Mouse (Mus musculus) adrenal gland, postnatal 14 days (tissue): ENCODE data around the gene Appl2. TPM values are rescaled to one million over a fixed set of nuclear protein-coding genes. Genes with fewer than 3 reads are reported as not detected.
A peak's percentile ranks its signal among the peaks of the same experiment; 100 is the strongest.

Experiments
- DNase-seq: peaks from one replicate; pipeline ENCODE4 v3.0.0; 2021; ENCODE audit warnings: mixed read lengths
- total RNA-seq: library from RNA; stranded (reverse); gene quantifications from 2 replicates; pipeline ENCODE4 v1.2.3, GENCODE M21; 2021

The Appl2 gene
- total RNA-seq, 1 experiment from 2014 or later, result 81.7 TPM

GRCm38 (mm10) chr10:83631775-83632174 lies 16.8 kb downstream of the Appl2 start:
- DNase-seq, result no peak

- peak; percentile 50 for DNase-seq
Measured at GRCm38 (mm10) chr10:83630899-83631298, 17.6 kb downstream of the Appl2 start.

DNA sequence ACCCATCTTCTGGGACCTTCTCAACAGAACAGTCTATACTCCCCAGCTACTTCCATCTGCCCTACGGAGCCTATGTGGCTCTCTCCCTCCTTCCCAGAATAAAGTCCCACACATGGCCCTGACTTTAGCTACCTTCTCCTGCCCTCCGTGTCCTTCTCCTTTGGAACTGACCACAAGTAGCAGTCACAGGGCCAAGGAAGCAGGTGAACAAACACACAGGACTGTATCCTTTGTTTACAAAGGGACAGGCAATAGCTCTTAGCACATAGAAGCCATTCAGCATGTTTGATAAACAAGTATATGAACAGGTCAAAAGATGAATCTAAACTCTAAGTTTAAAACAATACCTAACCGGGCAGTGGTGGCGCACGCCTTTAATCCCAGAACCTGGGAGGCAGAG lies 18.7 kb downstream of the Appl2 start:
- DNase-seq, result no peak

DNA sequence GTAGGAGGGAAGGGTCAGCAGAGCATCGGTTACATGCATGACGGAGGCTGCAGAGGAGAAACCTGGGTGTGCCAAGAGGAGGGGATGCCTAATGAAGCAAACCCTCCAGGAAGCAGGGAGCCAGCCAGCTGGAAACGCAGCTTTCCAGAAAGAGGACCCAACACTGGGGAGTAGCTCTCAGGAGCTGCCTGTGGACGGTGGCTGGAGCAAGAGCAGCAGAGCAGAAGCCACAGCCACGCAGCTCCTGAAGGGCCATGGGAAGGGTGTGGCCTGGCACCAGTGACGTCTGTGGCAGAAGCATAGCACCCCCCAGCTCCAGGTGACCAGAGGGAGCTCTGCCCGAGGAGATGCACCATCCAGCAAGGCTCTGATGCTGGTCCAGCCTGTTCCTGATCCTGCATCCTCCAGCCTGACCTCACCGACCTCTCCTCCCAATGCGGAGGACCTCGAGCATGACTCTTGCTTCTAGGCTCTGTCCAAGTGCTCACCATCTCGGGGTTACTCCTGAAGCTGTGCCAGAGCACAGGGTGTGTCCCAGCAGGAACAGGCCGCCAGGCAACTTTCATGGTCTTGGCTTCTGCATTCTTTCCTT lies 19.3 kb downstream of the Appl2 start:
- no peak for DNase-seq

- DNase-seq, result no peak
Measured at GRCm38 (mm10) chr10:83628241-83628640, 20.3 kb downstream of the Appl2 start.

DNA sequence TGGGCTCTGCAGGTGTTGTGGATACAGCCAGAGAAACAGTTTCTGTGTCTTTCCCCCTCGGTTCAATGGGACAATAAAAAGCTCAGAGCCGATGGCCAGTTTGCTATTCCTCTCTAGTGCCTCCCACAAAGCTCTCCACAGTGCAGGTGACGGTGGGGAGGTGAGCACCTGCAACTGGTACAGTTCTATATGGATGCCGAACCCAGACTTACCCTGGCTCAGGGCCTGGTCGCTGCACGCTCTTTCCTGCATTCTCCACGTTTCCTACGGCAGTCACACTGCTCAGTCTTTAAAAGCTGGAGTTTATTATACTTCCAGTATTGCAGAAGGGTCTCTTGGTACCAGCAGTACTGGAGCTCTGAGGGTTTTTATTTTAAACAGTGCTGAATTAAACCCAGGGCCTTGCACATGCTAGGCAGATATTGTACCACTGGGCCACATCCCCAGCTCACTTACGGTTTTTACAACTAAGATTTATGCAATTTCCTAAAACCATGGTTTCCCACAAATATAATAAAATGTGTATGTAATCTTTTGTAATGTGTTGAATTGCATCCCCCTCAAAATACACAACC lies 21.3 kb downstream of the Appl2 start:
- DNase-seq, result no peak

- DNase-seq, result no peak
Measured at GRCm38 (mm10) chr10:83624841-83625240, 23.7 kb downstream of the Appl2 start.

- no peak for DNase-seq
Measured at GRCm38 (mm10) chr10:83624065-83624464, 24.5 kb downstream of the Appl2 start.

DNA sequence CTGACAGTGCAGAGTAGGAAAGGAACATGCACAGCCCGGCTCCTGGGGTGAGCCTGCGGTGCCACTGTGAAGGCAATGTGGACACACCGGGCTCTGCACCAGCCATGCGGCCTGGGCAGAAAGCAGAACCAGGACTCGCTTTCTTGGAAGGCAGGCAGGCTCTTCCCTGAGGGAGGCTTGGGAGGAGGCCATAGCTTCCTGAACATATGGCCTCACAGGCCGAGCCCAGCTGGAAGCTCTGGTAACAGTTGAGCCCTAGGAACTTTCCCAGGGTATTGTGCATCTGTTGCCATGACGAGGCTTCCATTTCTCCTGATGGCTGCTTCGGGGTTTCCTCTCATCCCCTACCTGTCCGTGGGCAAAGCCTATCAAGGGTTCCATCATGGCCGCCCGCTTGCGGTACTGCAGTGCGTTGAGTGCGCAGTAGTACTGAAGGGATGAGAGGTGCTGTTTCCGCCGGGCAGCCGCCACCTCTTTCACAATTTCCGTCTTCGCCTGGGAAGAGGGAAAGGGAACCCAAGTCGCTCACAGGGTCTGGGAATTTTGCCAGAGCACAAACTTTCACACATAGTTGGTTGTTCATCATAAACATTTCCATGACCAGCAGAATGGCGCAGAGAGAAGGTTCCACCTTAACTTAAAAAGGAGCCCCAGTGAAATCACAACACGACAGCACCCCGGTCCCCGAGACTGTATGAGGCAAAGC lies 28.0 kb downstream of the Appl2 start:
- DNase-seq, result peak; percentile 0

DNA sequence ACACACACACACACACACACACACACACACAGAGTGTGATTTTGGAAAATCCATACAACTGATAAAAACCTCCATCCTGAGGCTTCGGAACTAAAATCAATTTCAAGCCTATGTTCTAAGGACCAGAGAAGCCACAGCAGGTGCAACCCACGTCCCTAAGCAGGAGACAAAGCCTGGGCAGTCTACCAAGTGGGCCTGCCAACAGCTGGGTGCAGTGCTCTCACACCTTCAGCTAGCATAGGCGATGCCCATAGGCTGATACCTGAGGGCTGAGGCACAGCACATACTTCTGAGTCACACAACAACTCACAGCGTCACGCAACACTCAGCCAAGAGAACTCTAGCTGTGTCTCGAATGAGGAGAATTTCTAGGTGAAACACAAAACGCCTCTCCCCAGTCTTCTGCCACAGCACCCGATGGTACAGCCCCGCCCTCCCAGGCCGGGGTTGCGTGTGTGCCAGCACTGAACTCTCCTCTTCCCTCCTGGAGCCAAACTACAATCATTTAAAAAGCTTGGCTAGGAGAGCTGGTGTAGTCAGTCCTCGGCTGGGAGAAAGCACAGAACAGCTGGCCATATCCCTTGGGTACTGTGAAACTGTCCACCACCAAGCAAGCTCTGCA lies 29.6 kb downstream of the Appl2 start:
- DNase-seq, result peak; percentile 4

DNA sequence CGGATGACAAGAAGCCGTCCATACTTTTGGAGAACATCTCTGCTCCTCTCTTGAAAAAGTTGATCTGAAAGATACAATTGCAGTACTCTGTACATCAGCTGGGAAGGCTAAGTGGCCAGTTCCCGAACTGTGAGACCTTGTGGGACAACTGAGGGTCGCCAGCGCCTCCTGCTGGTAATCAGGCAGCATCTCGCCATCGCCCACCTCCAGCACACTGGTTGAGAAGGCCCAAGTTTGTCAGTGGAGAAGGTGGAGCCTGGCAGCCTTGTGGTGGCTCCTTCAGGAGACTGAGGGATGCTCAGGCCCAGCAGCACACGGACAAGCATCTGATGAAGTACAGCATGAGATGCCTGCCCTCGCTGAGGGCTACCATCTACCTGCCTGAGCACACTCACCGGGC lies 31.2 kb downstream of the Appl2 start:
- DNase-seq, result peak; percentile 65

DNA sequence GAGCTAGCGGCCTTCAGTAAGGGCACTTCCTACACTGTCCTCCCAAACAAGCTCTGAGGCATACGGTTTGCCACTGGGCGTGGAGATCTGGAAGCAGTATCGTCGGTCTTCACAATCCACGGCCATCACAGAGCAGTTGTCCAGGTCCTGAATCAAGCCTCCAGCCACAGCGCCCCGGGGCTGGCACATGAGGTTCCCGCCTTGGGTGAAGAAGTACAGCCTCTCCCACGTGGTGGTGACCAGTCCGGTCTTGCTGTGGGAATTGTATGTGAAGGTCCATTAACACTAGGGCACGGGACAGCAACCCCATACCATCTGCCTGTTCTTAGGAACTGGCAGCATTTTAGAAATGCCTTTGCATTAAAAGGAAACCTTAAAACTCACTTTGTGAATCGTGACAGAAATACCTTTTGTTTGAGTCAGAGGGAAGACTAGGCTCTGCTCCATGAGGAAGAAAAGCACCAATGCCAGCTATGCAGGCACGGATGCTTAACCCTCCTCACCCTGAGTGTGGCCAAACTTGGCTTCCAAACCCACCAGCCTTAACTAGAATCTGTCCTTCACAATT lies 35.8 kb downstream of the Appl2 start:
- DNase-seq, result peak; percentile 2

DNA sequence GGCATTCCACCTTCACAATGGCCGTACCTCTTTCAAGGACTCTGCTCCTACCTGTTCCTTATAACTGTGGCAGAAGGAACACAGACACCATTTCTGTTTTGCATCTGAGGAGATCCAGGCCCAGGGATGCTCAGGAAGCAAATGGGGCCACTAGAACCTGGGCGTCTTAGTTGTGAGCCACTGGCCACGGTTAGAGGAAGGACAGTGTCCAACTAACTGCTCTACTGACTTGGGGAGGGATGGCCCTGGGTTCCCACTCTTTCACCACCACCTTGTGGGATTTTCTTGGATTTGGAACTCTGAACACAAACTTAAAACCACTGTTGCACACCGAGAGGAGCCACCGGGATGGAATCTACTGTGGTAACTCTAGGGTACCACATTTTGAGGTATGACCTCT lies 36.7 kb downstream of the Appl2 start:
- DNase-seq, result peak; percentile 3

- peak; percentile 4 for DNase-seq
Measured at GRCm38 (mm10) chr10:83610518-83610917, 38.0 kb downstream of the Appl2 start.

- no peak for DNase-seq
Measured at GRCm38 (mm10) chr10:83608596-83608995, 39.9 kb downstream of the Appl2 start.

DNA sequence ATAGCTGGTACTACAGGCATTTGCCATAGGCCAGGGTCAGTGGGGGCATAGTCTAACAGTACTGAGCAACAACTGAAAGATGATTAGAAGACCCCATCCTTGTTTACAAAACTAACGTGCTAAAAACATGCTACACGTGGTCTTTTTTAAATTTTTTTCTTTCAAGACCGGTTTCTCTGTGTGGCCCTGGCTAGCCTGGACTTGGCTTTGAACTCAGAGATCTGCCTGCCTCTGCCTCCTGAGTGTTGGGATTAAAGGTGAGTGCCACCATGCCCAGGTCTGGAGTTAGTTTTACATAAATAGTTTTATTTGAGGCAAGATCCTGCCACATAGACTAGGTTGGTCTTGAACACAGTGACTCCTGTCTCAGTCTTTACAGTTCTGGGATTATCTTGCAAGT lies 41.4 kb downstream of the Appl2 start:
- no peak for DNase-seq

- DNase-seq, result no peak
Measured at GRCm38 (mm10) chr10:83605637-83606183, 42.8 kb downstream of the Appl2 start.

GRCm38 (mm10) chr10:83603956-83604564 lies 44.5 kb downstream of the Appl2 start:
- no peak for DNase-seq

GRCm38 (mm10) chr10:83600650-83601049 lies 47.9 kb downstream of the Appl2 start:
- no peak for DNase-seq

DNA sequence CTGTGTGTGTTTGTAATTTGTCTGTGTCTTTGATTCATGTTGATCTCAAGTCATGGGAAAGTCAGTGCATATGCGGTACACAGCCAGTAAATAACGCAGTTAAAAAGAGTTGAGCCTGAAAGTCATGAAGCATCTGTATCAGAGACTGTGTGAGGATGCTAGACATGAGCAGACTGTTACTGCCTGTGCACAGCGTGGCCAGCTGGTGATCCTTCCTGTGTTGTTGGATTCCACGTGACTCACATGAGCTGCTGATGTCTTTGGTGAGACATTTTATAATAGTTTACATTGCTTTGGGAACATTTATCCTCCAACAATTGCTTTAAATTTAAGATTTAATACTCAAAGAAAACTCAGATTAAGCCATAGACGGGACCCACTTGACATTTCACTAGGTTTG lies 54.0 kb downstream of the Appl2 start:
- no peak for DNase-seq

DNA sequence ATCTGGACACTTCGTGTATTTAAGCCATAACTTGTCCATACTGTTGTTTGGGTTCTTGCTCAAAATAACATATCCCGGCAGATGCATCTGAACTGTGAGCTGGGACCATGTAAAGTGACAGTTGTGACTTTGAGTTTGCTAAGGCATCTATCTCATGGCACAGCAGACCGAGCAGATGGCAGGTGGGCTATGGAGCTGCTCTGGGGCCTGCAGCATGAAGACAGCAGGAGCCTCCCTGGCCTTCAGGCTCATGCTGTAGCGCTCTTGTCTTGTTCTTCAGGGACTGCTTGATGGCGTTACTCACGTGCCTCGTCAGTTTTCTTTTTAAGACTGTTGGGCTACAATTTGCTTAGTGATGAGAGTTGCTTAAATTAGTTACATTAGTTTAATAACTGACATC lies 55.9 kb downstream of the Appl2 start:
- no peak for DNase-seq

- no peak for DNase-seq
Measured at GRCm38 (mm10) chr10:83590801-83591200, 57.7 kb downstream of the Appl2 start.
